Mouse (Mus musculus): Measurements from ENCODE around the gene Auh. TPM values are rescaled to one million over a fixed set of nuclear protein-coding genes. Genes with fewer than 3 reads are reported as not detected.

Auh gene
- total and polyA plus RNA-seq, 3 experiments = 14.7 to 19.5 TPM; not detected in 1

GRCm38 (mm10) chr13:52807722-52808121 is 121.8 kb downstream of the Auh start:
- H3K27me3 ChIP-seq (ENCODE audit: control insufficient read depth in 1 of 2, insufficient read depth in 2 of 2, low read length in 2 of 2) = no peaks in the 10 kb centered on the region
- H3K79me2 ChIP-seq (ENCODE audit: control insufficient read depth, insufficient read depth, low read length, poor library complexity) = no peaks in the 10 kb centered on the region
- no peak for TF ChIP-seq ZC3H11A (IDR thresholded peaks at IDR 0.05; ENCODE audit: low read depth, low read length)
- no peak for TF ChIP-seq EP300 (IDR thresholded peaks at IDR 0.05; ENCODE audit: low read depth in 1 of 2, low read length in 2 of 2)
- no peak for TF ChIP-seq SIN3A (IDR thresholded peaks at IDR 0.05; ENCODE audit: low read length)
- no peak for TF ChIP-seq E2F4 (IDR thresholded peaks at IDR 0.05; ENCODE audit: borderline replicate concordance, low read depth, low read length)
- no peak for TF ChIP-seq MYB (IDR thresholded peaks at IDR 0.05; ENCODE audit: low read depth, low read length)
- no peak for TF ChIP-seq POLR2AphosphoS5 (IDR thresholded peaks at IDR 0.05; ENCODE audit: borderline replicate concordance, low read depth, low read length)
- TF ChIP-seq ZMIZ1 (IDR thresholded peaks at IDR 0.05; ENCODE audit: low read depth, low read length) = no peak
- no peak for TF ChIP-seq ZNF384 (IDR thresholded peaks at IDR 0.05; ENCODE audit: low read depth, low read length)
- H3K4me3 ChIP-seq (ENCODE audit: control insufficient read depth in 1 of 2, insufficient read depth in 1 of 2, low read depth in 2 of 2, low read length in 2 of 2) = no peak overlapping the region
- no peaks in the 10 kb centered on the region for H3K4me1 ChIP-seq (ENCODE audit: control insufficient read depth in 1 of 2, insufficient read depth in 2 of 2, low read length in 2 of 2)
- no peak overlapping the region for H3K27ac ChIP-seq (ENCODE audit: control insufficient read depth, low read depth, low read length)
- H3K36me3 ChIP-seq (ENCODE audit: control insufficient read depth in 1 of 2, insufficient read depth in 2 of 2, low read length in 2 of 2) = no peaks in the 10 kb centered on the region
- peak; percentile 5 for DNase-seq (ENCODE audit: low read depth, low spot score)
- no peak overlapping the region for H3K9ac ChIP-seq (ENCODE audit: control insufficient read depth, low read depth, low read length, poor library complexity, severe bottlenecking)
- no peaks in the 10 kb centered on the region for H3K9me3 ChIP-seq (replicated peaks; ENCODE audit: insufficient read depth, low read length)

DNA sequence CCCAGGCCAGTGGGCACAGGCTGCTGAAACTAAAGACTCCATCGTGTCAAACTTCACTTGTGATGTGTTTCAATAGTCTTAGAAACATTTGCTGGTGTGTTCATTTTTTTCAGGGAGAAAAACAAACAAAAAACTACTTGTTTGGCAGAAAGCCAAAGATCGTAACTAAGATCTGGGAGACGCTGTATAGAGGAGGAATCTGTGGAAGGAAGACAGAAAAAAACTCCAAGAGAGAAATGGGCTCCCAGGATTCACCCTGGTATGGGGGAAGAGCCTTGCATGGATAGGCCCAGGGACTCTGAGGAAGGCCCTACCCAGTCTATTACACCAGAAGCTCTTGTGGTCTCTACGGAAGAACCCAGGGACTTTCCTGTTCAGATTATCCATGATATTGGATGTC is 123.5 kb downstream of the Auh start:
- no peak for DNase-seq (ENCODE audit: low read depth, low spot score)
- no peaks in the 10 kb centered on the region for H3K9me3 ChIP-seq (replicated peaks; ENCODE audit: insufficient read depth, low read length)
- no peak overlapping the region for H3K9ac ChIP-seq (ENCODE audit: control insufficient read depth, low read depth, low read length, poor library complexity, severe bottlenecking)
- no peaks in the 10 kb centered on the region for H3K79me2 ChIP-seq (ENCODE audit: control insufficient read depth, insufficient read depth, low read length, poor library complexity)
- H3K27ac ChIP-seq (ENCODE audit: control insufficient read depth, low read depth, low read length) = no peak overlapping the region
- H3K4me3 ChIP-seq (ENCODE audit: control insufficient read depth in 1 of 2, insufficient read depth in 1 of 2, low read depth in 2 of 2, low read length in 2 of 2) = no peak overlapping the region
- peaks cover 0 to 3% of the 10 kb centered on the region in 2 experiments; a peak in 1 of 4 replicates for H3K4me1 ChIP-seq (ENCODE audit: control insufficient read depth in 1 of 2, insufficient read depth in 2 of 2, low read length in 2 of 2)
- no peaks in the 10 kb centered on the region for H3K36me3 ChIP-seq (ENCODE audit: control insufficient read depth in 1 of 2, insufficient read depth in 2 of 2, low read length in 2 of 2)
- no peaks in the 10 kb centered on the region for H3K27me3 ChIP-seq (ENCODE audit: control insufficient read depth in 1 of 2, insufficient read depth in 2 of 2, low read length in 2 of 2)
- no peak for TF ChIP-seq MXI1 (IDR thresholded peaks at IDR 0.05; ENCODE audit: low read depth, low read length)
- no peak for TF ChIP-seq TBP (IDR thresholded peaks at IDR 0.05; ENCODE audit: low read depth, low read length)
- TF ChIP-seq ELF1 (IDR thresholded peaks at IDR 0.05; ENCODE audit: low read depth, low read length) = no peak
- TF ChIP-seq ZC3H11A (IDR thresholded peaks at IDR 0.05; ENCODE audit: low read depth, low read length) = no peak
- TF ChIP-seq GATA1 (IDR thresholded peaks at IDR 0.05; ENCODE audit: low read depth, low read length) = no peak
- no peak for TF ChIP-seq MAX (IDR thresholded peaks at IDR 0.05; ENCODE audit: low read length)
- no peak for TF ChIP-seq USF2 (IDR thresholded peaks at IDR 0.05; ENCODE audit: borderline replicate concordance in 1 of 2, insufficient read depth in 1 of 2, low read depth in 1 of 2, low read length in 2 of 2)
- no peak for TF ChIP-seq CHD2 (IDR thresholded peaks at IDR 0.05; ENCODE audit: low read length)
- TF ChIP-seq CTCF (IDR thresholded peaks at IDR 0.05 in 2 of 3, conservative IDR thresholded peaks at IDR 0.05 in 1 of 3; ENCODE audit: control insufficient read depth in 1 of 3, insufficient read depth in 1 of 3, low read depth in 2 of 3, low read length in 3 of 3, poor library complexity in 1 of 3, severe bottlenecking in 1 of 3) = no peak
- no peak for TF ChIP-seq BHLHE40 (IDR thresholded peaks at IDR 0.05; ENCODE audit: borderline replicate concordance, low read depth, low read length)
- no peak for TF ChIP-seq NRF1 (IDR thresholded peaks at IDR 0.05; ENCODE audit: insufficient read depth, low read depth, low read length, poor library complexity, severe bottlenecking)
- TF ChIP-seq MYC (IDR thresholded peaks at IDR 0.05; ENCODE audit: low read depth, low read length) = no peak
- no peak for TF ChIP-seq MEF2A (IDR thresholded peaks at IDR 0.05; ENCODE audit: extremely low read depth, insufficient replicate concordance, low read depth, low read length, poor library complexity, severe bottlenecking)
- TF ChIP-seq TAL1 (IDR thresholded peaks at IDR 0.05; ENCODE audit: low read length) = no peak
- TF ChIP-seq ZMIZ1 (IDR thresholded peaks at IDR 0.05; ENCODE audit: low read depth, low read length) = no peak
- TF ChIP-seq MAZ (IDR thresholded peaks at IDR 0.05; ENCODE audit: low read depth, low read length) = no peak
- TF ChIP-seq GABPA (IDR thresholded peaks at IDR 0.05; ENCODE audit: low read depth, low read length) = no peak
- no peak for TF ChIP-seq NELFE (IDR thresholded peaks at IDR 0.05; ENCODE audit: low read depth, low read length)
